Mouse (Mus musculus) hindbrain, embryonic 11.5 days (tissue): ENCODE measurements around the gene Cyp17a1. TPM values are rescaled to one million over a fixed set of nuclear protein-coding genes. Genes with fewer than 3 reads are reported as not detected.

ENCODE experiments used
- ATAC-seq: fragments of 200-750 bp; cut with Nextera tagmentation; 2 replicates; pipeline ENCODE4 v1.8.0; 2017; ENCODE audit warnings: mild to moderate bottlenecking, moderate TSS enrichment, moderate library complexity; ENCODE audit not compliant: low FRiP score
- DNase-seq: peaks from one replicate; pipeline ENCODE4 v3.0.0-alpha.2; 2015; ENCODE audit warnings: low spot score
- H3K27ac ChIP-seq: fragments of 300-500 bp; sonication (generic); 2 replicates; pipeline ENCODE4 v1.5.1; 2014; ENCODE audit warnings: mild to moderate bottlenecking, low read depth, low read length
- H3K27me3 ChIP-seq: fragments of 300-500 bp; sonication (generic); 2 replicates; pipeline ENCODE4 v1.6.1; 2014; ENCODE audit warnings: mild to moderate bottlenecking, low read length, moderate library complexity, mixed read lengths; ENCODE audit not compliant: control insufficient read depth, insufficient read depth
- H3K36me3 ChIP-seq: fragments of 300-500 bp; sonication (generic); 2 replicates; pipeline ENCODE4 v1.6.1; 2014; ENCODE audit warnings: mild to moderate bottlenecking, low read length, moderate library complexity, mixed read lengths; ENCODE audit not compliant: control insufficient read depth, insufficient read depth
- H3K4me1 ChIP-seq: fragments of 300-500 bp; sonication (generic); replicated peaks from 2 replicates; pipeline ENCODE4 v1.6.1; 2014; ENCODE audit warnings: low read length, mixed read lengths; ENCODE audit not compliant: control insufficient read depth, insufficient read depth
- H3K4me2 ChIP-seq: fragments of 300-500 bp; sonication (generic); replicated peaks from 2 replicates; pipeline ENCODE4 v1.6.1; 2014; ENCODE audit warnings: mild to moderate bottlenecking, low read depth, low read length
- H3K4me3 ChIP-seq: fragments of 300-500 bp; sonication (generic); 2 replicates; pipeline ENCODE4 v1.5.1; 2014; ENCODE audit warnings: low read depth, low read length
- H3K9ac ChIP-seq: fragments of 300-500 bp; sonication (generic); 2 replicates; pipeline ENCODE4 v1.6.1; 2014; ENCODE audit warnings: low read depth, low read length
- H3K9me3 ChIP-seq: fragments of 300-500 bp; sonication (generic); 2 replicates; pipeline ENCODE4 v1.6.1; 2016; ENCODE audit warnings: low read length; ENCODE audit not compliant: control insufficient read depth
- WGBS: fragments of 180-500 bp; shearing (Covaris S2); extraction: QIAGEN DNeasy Blood & Tissue Kit; methylation state at CpG from one replicate; pipeline ENCODE4 v1.1.7; 2014; 5-methylcytosine and 5-hydroxymethylcytosine counted together
- polyA plus RNA-seq: library from polyadenylated mRNA; unstranded; fragments of >200 nt; fragmentation: Nextera tagmentation; extraction: Ambion mirVana; gene quantifications from 2 replicates; pipeline ENCODE4 v1.2.1, GENCODE M21; 2014

Cyp17a1 gene
- polyA plus RNA-seq, 1 experiment from 2014 or later: 0.29 TPM

- H3K4me3 ChIP-seq: no peak overlapping the region
- H3K27me3 ChIP-seq: no peaks in the 10 kb centered on the region
- H3K9me3 ChIP-seq: no peaks in the 10 kb centered on the region
- no peak overlapping the region for H3K4me2 ChIP-seq
- 91% methylated on average over 14 of the region's 14 CpGs for WGBS
- H3K36me3 ChIP-seq: peaks cover 18% of the 10 kb centered on the region; the same call in 1 of the 2 replicates
- H3K9ac ChIP-seq: no peak overlapping the region
- DNase-seq (no peak), ATAC-seq (no peak)
- no peaks in the 10 kb centered on the region for H3K4me1 ChIP-seq
- no peak overlapping the region for H3K27ac ChIP-seq
Observed at GRCm38 (mm10) chr19:46653616-46654235, 19.2 kb downstream of the Cyp17a1 start.

DNA sequence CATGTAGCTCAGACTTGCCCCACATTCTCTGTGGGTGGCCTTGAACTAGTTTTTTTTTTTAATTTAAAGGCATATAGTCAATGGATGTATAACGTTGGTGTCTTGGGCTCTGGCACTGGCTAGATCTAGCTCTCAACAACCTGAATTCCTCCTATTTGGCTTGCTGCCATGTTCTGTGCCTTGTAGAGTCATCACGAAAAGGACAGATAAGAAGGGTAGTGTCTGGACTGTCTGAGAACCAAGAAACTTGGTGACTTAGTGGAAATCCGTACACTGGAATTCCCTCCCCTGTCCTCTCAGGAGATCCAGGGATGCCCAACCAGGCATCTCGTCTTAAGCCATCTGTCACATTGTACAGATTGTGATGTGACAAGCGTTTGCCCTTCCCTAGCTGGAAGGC lies 19.8 kb downstream of the Cyp17a1 start:
- DNase-seq (no peak), ATAC-seq (no peak)
- Histone ChIP-seq H3K27ac (no peak overlapping the region), H3K9me3 (no peaks in the 10 kb centered on the region), H3K27me3 (no peaks in the 10 kb centered on the region), H3K4me3 (no peak overlapping the region), H3K36me3 (peaks cover 18% of the 10 kb centered on the region; the same call in 1 of the 2 replicates), H3K9ac (no peak overlapping the region), H3K4me2 (no peak overlapping the region), H3K4me1 (no peaks in the 10 kb centered on the region)
- WGBS: 94% methylated on average over 5 of the region's 5 CpGs

DNA sequence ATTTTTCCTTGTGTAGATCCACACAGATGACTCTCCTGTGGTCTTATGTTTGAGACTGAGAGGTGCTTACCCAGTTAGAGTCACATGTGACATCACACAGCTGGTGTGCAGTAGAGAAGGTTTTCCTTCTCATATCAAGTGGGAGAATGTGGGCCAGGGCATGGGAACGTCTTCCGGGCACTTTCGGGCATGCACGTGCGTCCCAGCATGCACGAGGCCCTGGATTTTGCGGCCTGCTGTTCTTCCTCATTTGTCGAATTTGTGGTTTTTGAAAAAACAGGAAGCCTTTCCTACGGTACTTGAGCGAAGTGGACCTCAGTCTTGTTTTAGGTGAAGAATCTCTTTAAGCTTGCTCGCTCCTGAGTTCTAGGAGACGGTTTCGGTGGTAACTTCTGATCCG lies 24.4 kb downstream of the Cyp17a1 start:
- Histone ChIP-seq H3K36me3 (peaks cover 2% of the 10 kb centered on the region; the same call in 1 of the 2 replicates), H3K27ac (no peak overlapping the region)
- 94% methylated on average over 14 of the region's 14 CpGs for WGBS

GRCm38 (mm10) chr19:46647850-46648249 lies 25.1 kb downstream of the Cyp17a1 start:
- 87% methylated on average over 8 of the region's 8 CpGs for WGBS
- H3K27ac ChIP-seq: no peak overlapping the region
- no peaks in the 10 kb centered on the region for H3K36me3 ChIP-seq
- ATAC-seq (no peak), DNase-seq (no peak)
- no peak overlapping the region for H3K4me3 ChIP-seq
- H3K4me1 ChIP-seq: 0 out of 2 replicates have a peak, but pooled peaks cover 7% of the 10 kb centered on the region
- H3K27me3 ChIP-seq: no peaks in the 10 kb centered on the region
- no peak overlapping the region for H3K9ac ChIP-seq
- no peak overlapping the region for H3K4me2 ChIP-seq
- H3K9me3 ChIP-seq: no peaks in the 10 kb centered on the region

More for the DNA sequence above, 24.4 kb downstream of the Cyp17a1 start:
- Histone ChIP-seq H3K27me3 (no peaks in the 10 kb centered on the region), H3K9me3 (no peaks in the 10 kb centered on the region), H3K4me2 (no peak overlapping the region), H3K4me3 (no peak overlapping the region), H3K4me1 (0 out of 2 replicates have a peak, but pooled peaks cover 7% of the 10 kb centered on the region), H3K9ac (no peak overlapping the region)
- ATAC-seq: no peak
- no peak for DNase-seq

GRCm38 (mm10) chr19:46647254-46647653 lies 25.7 kb downstream of the Cyp17a1 start:
- no peak for DNase-seq
- 78% methylated on average over 3 of the region's 3 CpGs for WGBS
- Histone ChIP-seq H3K4me3 (no peak overlapping the region), H3K4me2 (no peak overlapping the region), H3K27me3 (no peaks in the 10 kb centered on the region), H3K4me1 (0 out of 2 replicates have a peak, but pooled peaks cover 7% of the 10 kb centered on the region), H3K36me3 (no peaks in the 10 kb centered on the region), H3K9ac (no peak overlapping the region), H3K27ac (no peak overlapping the region), H3K9me3 (no peaks in the 10 kb centered on the region)
- ATAC-seq: no peak

DNA sequence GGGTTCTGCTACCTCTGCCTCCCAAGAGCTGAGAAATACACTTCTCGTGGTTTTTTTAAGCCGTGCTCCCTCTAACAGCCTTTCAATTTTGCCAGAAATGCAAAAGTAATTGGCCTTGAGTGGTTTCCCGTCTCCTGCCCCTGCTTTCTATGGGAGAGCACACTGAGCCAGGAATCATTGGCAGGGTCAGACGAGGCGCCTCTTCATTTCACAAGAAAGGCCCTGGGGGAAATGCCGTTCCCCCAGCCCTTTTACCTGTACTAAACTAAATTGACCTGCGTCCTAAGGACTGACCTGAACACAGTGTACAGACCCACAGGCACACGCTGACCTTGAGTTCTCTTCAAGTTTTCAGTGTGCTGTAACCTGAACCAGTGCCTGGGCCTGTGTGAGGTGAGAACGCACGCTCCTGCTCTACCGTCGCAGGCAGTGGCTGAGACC lies 26.9 kb downstream of the Cyp17a1 start:
- H3K4me1 ChIP-seq: peaks cover 9% of the 10 kb centered on the region; the same call in 1 of the 2 replicates
- no peaks in the 10 kb centered on the region for H3K36me3 ChIP-seq
- DNase-seq (no peak), ATAC-seq (no peak)
- H3K9me3 ChIP-seq: no peaks in the 10 kb centered on the region
- no peak overlapping the region for H3K4me2 ChIP-seq
- no peaks in the 10 kb centered on the region for H3K27me3 ChIP-seq
- no peak overlapping the region for H3K4me3 ChIP-seq
- H3K27ac ChIP-seq: no peak overlapping the region
- no peak overlapping the region for H3K9ac ChIP-seq
- 78% methylated on average over 12 of the region's 12 CpGs for WGBS

GRCm38 (mm10) chr19:46644793-46645602 lies 28.0 kb downstream of the Cyp17a1 start:
- no peaks in the 10 kb centered on the region for H3K36me3 ChIP-seq
- H3K9ac ChIP-seq: no peak overlapping the region
- no peaks in the 10 kb centered on the region for H3K9me3 ChIP-seq
- no peak for DNase-seq
- H3K4me1 ChIP-seq: peaks cover 9% of the 10 kb centered on the region; the same call in 1 of the 2 replicates
- 25% methylated on average over 12 of the region's 12 CpGs for WGBS
- peak overlapping the region; percentile 34; the same call in 1 of the 2 replicates for H3K27ac ChIP-seq
- H3K4me3 ChIP-seq: no peak overlapping the region
- H3K27me3 ChIP-seq: no peaks in the 10 kb centered on the region
- ATAC-seq: no peak
- no peak overlapping the region for H3K4me2 ChIP-seq

- Histone ChIP-seq H3K9ac (no peak overlapping the region), H3K27ac (no peak overlapping the region; the same call in 1 of the 2 replicates), H3K36me3 (no peaks in the 10 kb centered on the region), H3K4me2 (no peak overlapping the region), H3K4me1 (peaks cover 9% of the 10 kb centered on the region; the same call in 1 of the 2 replicates), H3K9me3 (no peaks in the 10 kb centered on the region), H3K27me3 (no peaks in the 10 kb centered on the region), H3K4me3 (no peak overlapping the region)
- DNase-seq (no peak), ATAC-seq (no peak)
- WGBS: 69% methylated on average over 10 of the region's 10 CpGs
Observed at GRCm38 (mm10) chr19:46644343-46644792, 28.6 kb downstream of the Cyp17a1 start.
